Mouse (Mus musculus): ENCODE data around the gene Traf3ip3.

The Traf3ip3 gene

DNA sequence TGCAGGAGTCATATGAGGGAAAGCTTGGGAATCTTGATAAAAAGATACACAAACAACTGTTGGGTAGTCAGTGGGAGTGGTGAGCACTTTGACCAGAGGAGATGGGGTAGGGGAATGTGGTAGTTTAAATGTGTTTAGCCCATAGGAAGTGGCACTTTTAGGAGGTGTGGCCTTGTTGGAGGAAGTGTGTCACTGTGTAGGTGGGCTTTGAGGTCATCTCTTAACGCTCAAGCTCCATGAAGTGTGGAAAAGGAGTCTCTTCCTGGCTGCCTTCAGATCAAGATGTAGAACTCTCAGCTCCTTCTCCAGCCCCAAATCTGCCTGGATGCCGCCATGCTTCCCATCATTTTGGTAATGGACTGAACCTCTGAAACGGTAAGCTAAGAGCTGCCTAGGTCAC is 6.0 kb upstream of the Traf3ip3 start, which contains the start of gene Lamb3:
Gene Lamb3, plus strand, starts transcription at position 197 of the 400 bp plus-strand sequence.
- DNase-seq (ENCODE audit: low spot score in 2 of 2) = no peak

GRCm38 (mm10) chr1:193205431-193205830 is 3.9 kb upstream of the Traf3ip3 start:
- DNase-seq (ENCODE audit: low spot score in 2 of 2) = no peak

GRCm38 (mm10) chr1:193203821-193204220 is 2.3 kb upstream of the Traf3ip3 start:
- no peak for DNase-seq (ENCODE audit: low spot score in 2 of 2)

DNA sequence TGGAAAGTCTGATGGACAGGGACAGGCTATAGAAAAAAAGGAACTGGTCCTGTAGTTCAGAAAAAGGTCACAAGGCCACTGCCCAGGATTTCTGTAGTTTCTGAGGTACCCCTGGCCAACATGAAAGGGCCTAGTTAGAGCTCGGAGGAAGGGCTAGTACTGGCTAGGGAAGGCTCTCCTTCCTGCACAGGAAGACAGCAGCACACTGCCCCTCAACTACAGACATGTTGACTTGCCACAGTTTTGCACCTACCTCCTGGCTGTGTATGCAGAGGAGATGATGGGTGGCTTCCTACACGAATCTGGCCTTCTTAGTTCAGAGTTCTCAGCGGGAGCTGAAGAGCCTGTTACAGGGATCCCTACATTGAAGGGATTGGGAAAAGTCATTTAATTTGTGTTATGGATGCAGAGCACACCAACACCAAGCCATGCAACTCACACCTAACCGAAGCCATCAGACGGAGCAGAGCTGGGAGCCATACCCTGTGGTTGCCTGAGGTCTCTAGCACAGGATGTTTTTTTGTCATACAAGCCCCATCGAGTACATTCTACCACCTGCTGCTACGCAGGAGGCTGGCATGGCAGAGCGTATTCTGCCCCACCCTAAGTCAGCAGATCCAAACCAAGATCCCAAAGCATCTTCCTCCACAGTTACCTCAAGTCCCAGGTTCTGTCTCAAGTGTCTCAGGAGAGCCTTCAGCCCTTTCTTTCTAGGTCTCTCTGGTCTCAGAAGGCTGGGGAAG is 692 bp downstream of the Traf3ip3 start:
- DNase-seq (ENCODE audit: low spot score in 2 of 2) = peak in 1 of 2 experiments; percentile 24

DNA sequence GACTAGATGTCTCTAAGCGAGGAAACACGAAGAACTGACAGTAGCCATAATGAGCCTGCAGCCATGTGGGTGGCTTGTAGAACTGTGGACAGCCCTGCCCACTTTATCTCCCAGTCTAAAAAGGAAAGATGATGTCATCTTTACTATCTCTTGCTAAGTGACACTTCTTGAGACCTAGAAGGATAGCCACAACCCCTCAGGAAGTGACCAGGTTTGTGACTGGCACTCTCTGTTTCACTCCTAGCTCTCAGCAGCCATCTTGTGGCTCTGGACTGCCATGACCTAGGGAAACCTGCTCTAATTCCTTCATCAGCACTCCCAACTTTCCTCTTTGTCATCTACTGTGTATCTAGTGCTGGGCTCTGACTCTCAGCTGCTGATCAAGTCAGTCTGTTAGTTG is 3.2 kb downstream of the Traf3ip3 start:
- no peak for DNase-seq (ENCODE audit: low spot score in 2 of 2)

DNA sequence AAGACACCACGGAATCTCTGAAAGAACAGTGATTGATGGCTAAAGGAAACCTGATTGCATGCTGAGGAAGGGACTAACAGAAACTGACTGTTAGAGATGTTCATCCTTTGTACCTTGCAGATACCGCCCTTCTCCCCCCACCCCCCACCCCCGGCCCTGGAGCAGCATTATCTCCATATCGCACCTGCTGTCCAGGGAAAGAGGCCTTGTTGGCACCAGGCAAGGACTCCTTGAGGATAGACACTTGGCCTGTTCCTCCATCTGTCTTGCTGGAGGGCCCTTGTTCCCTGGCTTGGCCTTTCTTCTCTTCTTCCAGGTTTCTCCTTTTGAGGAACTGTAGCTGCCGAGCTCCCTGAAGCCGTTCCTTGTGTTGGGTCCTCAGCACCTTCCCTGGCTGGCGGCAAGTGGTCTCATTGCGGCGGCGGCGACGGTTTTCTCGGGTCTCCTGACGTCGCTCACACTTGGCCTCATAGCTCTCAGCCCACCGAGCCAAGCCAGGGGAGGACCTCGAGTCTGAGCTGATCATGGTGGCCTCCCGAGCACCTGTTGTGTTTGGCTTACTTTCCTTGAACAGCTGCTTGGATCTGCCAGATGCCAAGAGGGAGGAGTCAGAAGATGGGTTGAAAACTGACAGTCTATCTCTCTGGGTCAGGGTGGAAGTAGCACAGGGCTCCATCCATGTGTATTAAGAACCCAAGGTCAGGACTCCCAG is 3.9 kb downstream of the Traf3ip3 start:
- no peak for DNase-seq (ENCODE audit: low spot score in 2 of 2)

DNA sequence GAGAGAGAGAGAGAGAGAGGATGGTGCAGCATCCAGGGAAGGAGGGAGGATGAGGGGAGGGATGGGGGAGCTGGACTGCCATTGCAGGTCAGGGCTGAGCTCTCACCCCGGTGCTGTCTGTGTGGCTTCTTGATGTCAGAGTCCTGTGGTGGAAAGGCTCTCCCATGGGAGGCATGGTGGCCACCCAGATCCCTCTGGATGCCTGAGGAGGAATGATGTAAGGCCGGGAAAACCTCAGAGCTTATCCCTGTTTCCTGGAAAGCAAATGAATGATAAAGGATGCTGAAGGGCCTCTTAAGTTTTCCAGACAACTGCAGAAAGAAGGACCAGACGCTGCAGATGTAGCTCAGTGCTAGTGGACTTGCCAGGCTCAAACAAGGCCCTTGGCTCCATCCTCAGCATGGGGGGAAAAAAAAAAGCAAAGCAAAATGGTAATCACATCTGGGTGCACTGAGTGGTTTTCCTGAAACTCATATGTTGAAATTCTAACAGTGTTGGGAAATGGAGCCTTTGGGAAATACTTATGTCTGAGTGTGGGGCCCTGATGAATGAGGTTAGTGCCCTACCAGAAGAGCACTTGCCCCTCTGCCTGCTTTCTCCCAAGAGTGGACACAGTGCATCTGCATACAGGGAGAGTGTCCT is 6.2 kb downstream of the Traf3ip3 start:
- DNase-seq (ENCODE audit: low spot score in 2 of 2) = no peak

- DNase-seq (ENCODE audit: low spot score in 2 of 2) = no peak
These were observed 6.9 kb downstream of the Traf3ip3 start for GRCm38 (mm10) chr1:193194416-193195140.

- DNase-seq (ENCODE audit: low spot score in 2 of 2) = no peak
These were observed 9.7 kb downstream of the Traf3ip3 start for GRCm38 (mm10) chr1:193191675-193192283.

DNA sequence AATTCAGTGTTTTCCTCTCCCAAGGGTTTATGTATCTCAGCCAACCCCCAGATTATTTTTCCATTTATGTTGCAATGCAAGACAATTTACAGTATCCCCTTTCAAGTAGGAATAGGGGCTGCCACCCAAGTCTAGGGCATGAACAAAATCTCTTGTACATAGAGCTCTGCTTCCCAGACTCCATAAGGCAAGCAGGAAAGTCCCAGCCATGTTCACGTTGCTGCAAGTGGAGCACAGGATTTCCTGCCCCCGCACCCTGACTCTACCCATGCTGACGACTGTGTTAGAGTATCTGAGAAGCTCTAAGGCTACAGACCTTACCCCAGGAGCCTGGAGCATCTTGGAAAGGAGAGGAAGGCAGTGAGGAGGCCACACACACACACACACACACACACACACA is 11.7 kb downstream of the Traf3ip3 start:
- DNase-seq (ENCODE audit: low spot score in 2 of 2) = no peak

DNA sequence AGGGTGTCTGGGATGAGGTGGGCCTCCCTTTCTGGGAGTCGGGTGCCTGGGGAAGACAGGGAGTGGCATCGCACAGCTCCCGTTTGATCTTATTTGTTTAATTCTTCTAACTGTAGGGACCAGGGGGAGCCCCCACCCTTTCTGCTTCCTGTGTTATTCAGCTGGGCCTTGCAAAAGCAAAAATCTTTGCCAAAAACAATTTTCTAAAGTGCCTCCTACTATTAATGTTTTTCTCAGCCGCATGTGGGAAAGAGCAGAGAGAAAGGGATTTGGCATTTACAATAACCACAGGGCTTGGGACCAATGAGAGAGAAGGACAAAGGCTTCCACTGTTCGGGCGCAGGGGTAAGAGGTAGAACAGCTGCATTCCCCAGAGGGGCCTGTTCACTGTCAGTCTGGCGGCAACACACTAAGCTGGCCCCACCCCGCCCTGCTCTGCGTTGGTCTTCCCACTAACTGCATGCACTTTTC is 12.3 kb downstream of the Traf3ip3 start:
- DNase-seq (ENCODE audit: low spot score in 2 of 2) = peak; percentile 43 to 74

DNA sequence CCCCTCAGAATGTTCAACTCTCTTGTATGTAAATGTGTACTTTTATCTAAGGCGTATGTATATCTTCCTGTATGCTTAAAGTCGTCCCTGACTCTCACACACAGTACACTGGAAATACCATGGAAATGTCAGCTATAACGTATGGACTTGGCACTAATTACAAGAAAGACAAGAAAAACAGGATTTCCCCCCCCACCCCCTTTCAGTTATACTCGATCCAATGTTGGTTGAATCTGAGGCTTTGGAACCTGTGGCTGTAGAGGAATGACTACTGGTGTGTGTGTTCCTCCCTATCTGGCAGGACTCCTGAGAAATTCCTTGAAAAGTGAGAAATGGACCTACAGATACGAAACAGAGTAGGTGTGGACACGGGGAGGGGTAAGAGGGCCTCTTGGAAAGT is 13.2 kb downstream of the Traf3ip3 start:
- DNase-seq (ENCODE audit: low spot score in 2 of 2) = no peak

DNA sequence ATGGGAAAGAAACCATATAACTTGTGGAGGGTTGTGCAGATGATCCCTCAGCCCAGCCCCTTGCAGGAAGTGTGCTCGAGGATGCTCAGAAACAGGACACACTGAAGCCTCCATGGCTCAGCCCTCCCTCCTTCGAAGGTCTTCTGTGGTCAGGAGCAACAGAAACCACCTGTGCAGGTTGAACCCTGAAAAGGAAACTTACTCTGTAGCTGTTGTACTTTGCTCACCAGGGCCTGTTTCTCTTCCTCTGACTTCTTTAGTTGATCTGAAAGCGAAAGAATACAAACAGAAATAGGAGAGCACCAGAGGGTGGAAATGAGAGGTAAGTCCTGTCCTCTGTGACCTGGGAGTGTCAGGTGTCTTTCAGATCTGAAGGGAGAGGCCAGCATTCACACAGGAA is 20.4 kb downstream of the Traf3ip3 start:
- no peak for DNase-seq (ENCODE audit: low spot score in 2 of 2)

- DNase-seq (ENCODE audit: low spot score in 2 of 2) = no peak
These were observed 27.3 kb downstream of the Traf3ip3 start for GRCm38 (mm10) chr1:193174143-193174733.

- DNase-seq (ENCODE audit: low spot score in 2 of 2) = no peak
These were observed 27.7 kb downstream of the Traf3ip3 start for GRCm38 (mm10) chr1:193173810-193174129.

GRCm38 (mm10) chr1:193172991-193173809 is 28.3 kb downstream of the Traf3ip3 start:
- DNase-seq (ENCODE audit: low spot score in 2 of 2) = peak; percentile 94 to 95

GRCm38 (mm10) chr1:193169856-193170255 is 31.6 kb downstream of the Traf3ip3 start:
- DNase-seq (ENCODE audit: low spot score in 2 of 2) = no peak

DNA sequence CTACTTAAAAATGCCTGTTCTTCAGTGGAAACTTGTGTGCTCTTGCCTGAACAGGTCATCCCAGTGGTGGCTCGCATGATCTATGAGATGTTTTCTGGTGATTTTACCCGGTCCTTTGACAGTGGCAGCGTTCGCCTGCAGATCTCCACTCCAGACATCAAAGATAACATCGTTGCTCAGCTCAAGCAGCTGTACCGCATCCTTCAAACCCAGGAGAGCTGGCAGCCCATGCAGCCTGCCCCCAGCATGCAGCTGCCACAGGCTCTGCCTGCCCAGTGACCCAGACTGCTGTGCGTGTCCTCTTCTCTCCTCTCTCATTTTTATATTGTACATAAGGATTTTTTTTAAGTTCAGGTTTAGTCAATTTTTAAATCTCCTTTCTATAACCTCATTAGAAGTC is 32.3 kb downstream of the Traf3ip3 start:
- DNase-seq (ENCODE audit: low spot score in 2 of 2) = peak in 1 of 2 experiments; percentile 55

DNA sequence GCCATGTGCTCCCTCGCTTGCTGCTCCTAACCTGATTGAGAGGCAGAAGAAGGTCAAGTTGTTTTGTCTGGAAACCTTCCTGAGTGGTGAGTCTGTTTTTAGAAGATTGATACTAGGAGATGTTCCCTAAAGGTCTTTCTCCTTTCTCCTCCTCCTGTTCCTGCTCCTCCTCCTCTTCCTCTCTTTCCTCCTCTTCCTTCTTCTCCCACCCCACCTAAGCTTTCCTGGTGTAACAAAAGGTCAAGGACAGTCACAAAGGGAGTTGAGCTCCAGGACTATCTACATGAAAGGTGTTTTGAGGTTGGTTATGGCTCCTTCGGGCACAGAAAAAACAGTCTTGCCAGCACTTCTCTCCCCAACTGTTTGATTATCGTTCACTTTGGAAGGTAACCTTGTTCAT is 33.8 kb downstream of the Traf3ip3 start, which contains the start of gene A130010J15Rik:
Gene A130010J15Rik, plus strand, starts transcription at position 301 of the 400 bp plus-strand sequence.
- DNase-seq (ENCODE audit: low spot score in 2 of 2) = no peak

Measured in spleen, postnatal 4 days (tissue).